Mouse (Mus musculus) liver, adult 2 months (tissue): ENCODE measurements at regions not wholly inside any gene's neighbourhood (a gene's known extent, or its start where the extent isn't known, plus 50 kb on each side); places are given as distances from the start of the nearest gene placed in this dataset.

ENCODE experiments used
- DNase-seq: peaks from one replicate; pipeline ENCODE4 v3.0.0-alpha.2; 2011; ENCODE audit warnings: low read depth, low spot score; ENCODE audit errors: extremely low read depth
- H3K27ac ChIP-seq: fragments of 200-500 bp; replicated peaks from 2 replicates; pipeline ENCODE4 v1.5.1; 2012; ENCODE audit warnings: low read depth, mild to moderate bottlenecking, control low read depth, inconsistent platforms, low read length; ENCODE audit not compliant: insufficient read depth
- H3K27me3 ChIP-seq: fragments of 200-500 bp; 2 replicates; pipeline ENCODE4 v1.6.1; 2012; ENCODE audit warnings: mild to moderate bottlenecking, moderate library complexity, low read length, inconsistent platforms; ENCODE audit not compliant: control insufficient read depth, insufficient read depth
- H3K36me3 ChIP-seq: fragments of 200-500 bp; 2 replicates; pipeline ENCODE4 v1.6.1; 2012; ENCODE audit warnings: low read length, inconsistent platforms; ENCODE audit not compliant: control insufficient read depth, insufficient read depth
- H3K4me1 ChIP-seq: fragments of 200-500 bp; 2 replicates; pipeline ENCODE4 v1.6.1; 2011; ENCODE audit warnings: low read length; ENCODE audit not compliant: control insufficient read depth, insufficient read depth
- H3K4me3 ChIP-seq: fragments of 200-500 bp; 2 replicates; pipeline ENCODE4 v1.5.1; 2011; ENCODE audit warnings: low read depth, mild to moderate bottlenecking, control low read depth, low read length, moderate library complexity; ENCODE audit not compliant: insufficient read depth
- H3K79me2 ChIP-seq: fragments of 200-500 bp; 2 replicates; pipeline ENCODE4 v1.6.1; 2012; ENCODE audit warnings: inconsistent platforms, mild to moderate bottlenecking, low read length, moderate library complexity; ENCODE audit not compliant: control insufficient read depth, insufficient read depth
- H3K9ac ChIP-seq: fragments of 200-500 bp; 2 replicates; pipeline ENCODE4 v1.6.1; 2012; ENCODE audit warnings: low read depth, mild to moderate bottlenecking, control low read depth, inconsistent platforms, low read length
- CTCF ChIP-seq: fragments of 200-500 bp; IDR thresholded peaks from 2 replicates; pipeline ENCODE4 v1.5.1; 2011; ENCODE audit warnings: low read depth, low read length, control low read depth
- POLR2A ChIP-seq: fragments of 200-500 bp; IDR thresholded peaks from 2 replicates; pipeline ENCODE4 v1.6.1; 2011; ENCODE audit warnings: low read length, control low read depth; ENCODE audit not compliant: insufficient read depth; ENCODE audit errors: extremely low read depth
- WGBS: fragments of 180-500 bp; shearing (Covaris S2); methylation state at CpG from one replicate; pipeline ENCODE4 v1.1.7; 2018; 5-methylcytosine and 5-hydroxymethylcytosine counted together

DNA sequence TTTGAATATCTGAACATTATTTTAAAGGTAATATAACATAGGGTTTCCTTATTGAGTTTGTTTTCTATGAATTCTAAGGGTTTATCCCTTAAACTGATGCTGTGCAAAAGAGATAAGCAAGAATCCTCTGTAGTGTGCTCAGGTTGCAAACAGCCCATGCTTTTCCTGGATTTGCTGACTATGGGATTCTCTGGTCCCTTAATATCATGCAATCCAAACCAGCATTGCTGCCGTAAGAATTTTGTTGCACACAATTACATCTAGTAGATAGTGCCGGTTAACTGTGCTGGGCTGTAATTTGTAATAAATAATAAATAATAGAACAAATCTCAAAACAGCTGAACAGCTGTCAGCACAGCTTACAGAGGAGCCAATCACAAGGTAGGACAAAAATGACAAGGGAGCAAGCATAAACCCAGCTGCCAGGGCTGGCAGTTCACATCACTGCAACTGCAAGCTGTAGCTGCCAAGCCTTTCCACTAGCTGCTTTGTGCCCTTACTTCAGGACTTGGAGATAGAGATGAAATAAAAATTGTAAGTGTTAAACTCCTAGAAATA lies 1333.6 kb upstream of the Pcdh20 start:
- Histone ChIP-seq H3K4me3 (no peak overlapping the region), H3K36me3 (no peaks in the 10 kb centered on the region), H3K4me1 (no peaks in the 10 kb centered on the region; the same call in 1 of the 2 replicates), H3K9ac (no peak overlapping the region), H3K79me2 (no peaks in the 10 kb centered on the region), H3K27ac (no peak overlapping the region), H3K27me3 (no peaks in the 10 kb centered on the region)
- 81% methylated on average over 2 of the region's 2 CpGs for WGBS
- TF ChIP-seq CTCF, result no peak
- TF ChIP-seq POLR2A, result no peak
- DNase-seq, result no peak

DNA sequence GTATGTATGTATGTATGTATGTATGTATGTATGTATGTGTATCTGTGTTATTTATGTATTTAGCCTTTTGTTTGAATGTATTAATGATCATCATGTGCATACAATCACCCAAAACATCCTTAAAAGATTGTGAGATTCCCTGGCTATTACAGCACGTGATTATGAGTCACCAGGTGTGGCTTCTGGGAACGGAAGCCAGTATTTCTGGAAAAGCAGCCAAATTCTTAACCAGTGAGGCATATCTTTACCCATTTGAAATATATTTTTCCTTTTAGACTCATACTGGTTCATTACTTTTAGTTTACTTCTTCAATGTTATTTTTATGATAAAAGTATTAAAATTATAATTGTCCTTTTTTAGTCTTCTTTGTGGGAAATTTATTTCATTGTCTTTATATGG lies 1284.6 kb upstream of the Pcdh20 start:
- Histone ChIP-seq H3K4me3 (no peak overlapping the region), H3K9ac (no peak overlapping the region), H3K79me2 (no peaks in the 10 kb centered on the region), H3K4me1 (no peaks in the 10 kb centered on the region), H3K36me3 (no peaks in the 10 kb centered on the region), H3K27ac (no peak overlapping the region), H3K27me3 (no peaks in the 10 kb centered on the region)
- no peak for DNase-seq
- 63% methylated on average over 2 of the region's 2 CpGs for WGBS
- TF ChIP-seq CTCF, result no peak
- no peak for TF ChIP-seq POLR2A

DNA sequence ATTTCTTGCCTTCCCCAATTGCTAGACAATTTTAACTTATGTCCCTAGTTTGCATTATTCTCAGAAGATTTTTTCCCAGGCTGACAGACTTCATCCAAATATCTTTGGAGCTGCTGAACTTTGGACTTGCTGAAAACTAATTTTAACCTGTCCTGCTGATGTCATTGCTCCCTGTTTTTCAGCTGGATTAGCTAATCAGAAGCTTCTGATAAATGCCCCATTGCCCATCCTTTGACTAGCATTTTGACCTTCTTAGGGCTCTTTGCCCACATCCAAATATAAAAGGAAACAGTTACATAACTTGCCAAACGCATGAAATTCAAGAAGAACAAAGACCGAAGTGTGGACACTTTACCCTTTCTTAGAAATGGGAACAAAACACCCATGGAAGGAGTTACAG lies 1242.5 kb upstream of the Pcdh20 start:
- no peaks in the 10 kb centered on the region for H3K36me3 ChIP-seq
- no peak overlapping the region for H3K27ac ChIP-seq
- no peaks in the 10 kb centered on the region for H3K79me2 ChIP-seq
- no peak overlapping the region for H3K9ac ChIP-seq
- TF ChIP-seq CTCF, result no peak
- no peak for TF ChIP-seq POLR2A
- 22% methylated on average over 2 of the region's 2 CpGs for WGBS
- H3K4me1 ChIP-seq, result no peaks in the 10 kb centered on the region
- no peak overlapping the region for H3K4me3 ChIP-seq
- H3K27me3 ChIP-seq, result no peaks in the 10 kb centered on the region
- peak; percentile 92 for DNase-seq
